Mouse (Mus musculus): ENCODE measurements around the gene Cela1. TPM values are rescaled to one million over a fixed set of nuclear protein-coding genes. Genes with fewer than 3 reads are reported as not detected.

The Cela1 gene
- 21.6 TPM for polyA plus RNA-seq (2014; fragmentation: Illumina TruSeq; extraction: RNeasy Lipid Tissue Mini Kit (QIAGEN cat#74804); ENCODE audit: low read depth, low replicate concordance)

GRCm38 (mm10) chr15:100687430-100687971, at the start of gene Cela1:
TSS of gene Cela1 (minus strand) at chr15:100687921.

GRCm38 (mm10) chr15:100729281-100729985, 41.7 kb upstream of the Cela1 start, which contains the start of gene Galnt6:
TSS of gene Galnt6 (minus strand) at chr15:100729376.

GRCm38 (mm10) chr15:100669337-100669736, 18.4 kb downstream of the Cela1 start, which contains the start of gene Bin2:
TSS of gene Bin2 (minus strand) at chr15:100669553.

GRCm38 (mm10) chr15:100636700-100637501, 50.8 kb downstream of the Cela1 start, which contains the start of gene Smagp:
TSS of gene Smagp (minus strand) at chr15:100636940.

Other genes with a start within 250 kb of the Cela1 start
- gene Letmd1, start 218.9 kb downstream of the Cela1 start, polyA plus RNA-seq (2014; fragmentation: Illumina TruSeq; extraction: RNeasy Lipid Tissue Mini Kit (QIAGEN cat#74804); ENCODE audit: low read depth, low replicate concordance), result 21.3 TPM
- 1.3 TPM for gene Csrnp2, start 192.4 kb downstream of the Cela1 start, polyA plus RNA-seq (2014; fragmentation: Illumina TruSeq; extraction: RNeasy Lipid Tissue Mini Kit (QIAGEN cat#74804); ENCODE audit: low read depth, low replicate concordance)
- gene Tfcp2, start 135.9 kb downstream of the Cela1 start, polyA plus RNA-seq (2014; fragmentation: Illumina TruSeq; extraction: RNeasy Lipid Tissue Mini Kit (QIAGEN cat#74804); ENCODE audit: low read depth, low replicate concordance), result 9.4 TPM
- 4.9 TPM for gene Pou6f1, start 87.9 kb downstream of the Cela1 start, polyA plus RNA-seq (2014; fragmentation: Illumina TruSeq; extraction: RNeasy Lipid Tissue Mini Kit (QIAGEN cat#74804); ENCODE audit: low read depth, low replicate concordance)
- 293 TPM for gene Dazap2, start 72.6 kb downstream of the Cela1 start, polyA plus RNA-seq (2014; fragmentation: Illumina TruSeq; extraction: RNeasy Lipid Tissue Mini Kit (QIAGEN cat#74804); ENCODE audit: low read depth, low replicate concordance)
- gene Smagp, start 51.0 kb downstream of the Cela1 start, polyA plus RNA-seq (2014; fragmentation: Illumina TruSeq; extraction: RNeasy Lipid Tissue Mini Kit (QIAGEN cat#74804); ENCODE audit: low read depth, low replicate concordance), result 1.0 TPM
- gene Bin2, start 18.4 kb downstream of the Cela1 start, polyA plus RNA-seq (2014; fragmentation: Illumina TruSeq; extraction: RNeasy Lipid Tissue Mini Kit (QIAGEN cat#74804); ENCODE audit: low read depth, low replicate concordance), result not detected
- 0.16 TPM for gene Galnt6, start 41.5 kb upstream of the Cela1 start, polyA plus RNA-seq (2014; fragmentation: Illumina TruSeq; extraction: RNeasy Lipid Tissue Mini Kit (QIAGEN cat#74804); ENCODE audit: low read depth, low replicate concordance)
- 6.3 TPM for gene Slc4a8, start 73.8 kb upstream of the Cela1 start, polyA plus RNA-seq (2014; fragmentation: Illumina TruSeq; extraction: RNeasy Lipid Tissue Mini Kit (QIAGEN cat#74804); ENCODE audit: low read depth, low replicate concordance)
- 0.36 TPM for gene Scn8a, start 181.9 kb upstream of the Cela1 start, polyA plus RNA-seq (2014; fragmentation: Illumina TruSeq; extraction: RNeasy Lipid Tissue Mini Kit (QIAGEN cat#74804); ENCODE audit: low read depth, low replicate concordance)

Measured in kidney, adult 10 weeks (tissue).